In the genomic region with DNA sequence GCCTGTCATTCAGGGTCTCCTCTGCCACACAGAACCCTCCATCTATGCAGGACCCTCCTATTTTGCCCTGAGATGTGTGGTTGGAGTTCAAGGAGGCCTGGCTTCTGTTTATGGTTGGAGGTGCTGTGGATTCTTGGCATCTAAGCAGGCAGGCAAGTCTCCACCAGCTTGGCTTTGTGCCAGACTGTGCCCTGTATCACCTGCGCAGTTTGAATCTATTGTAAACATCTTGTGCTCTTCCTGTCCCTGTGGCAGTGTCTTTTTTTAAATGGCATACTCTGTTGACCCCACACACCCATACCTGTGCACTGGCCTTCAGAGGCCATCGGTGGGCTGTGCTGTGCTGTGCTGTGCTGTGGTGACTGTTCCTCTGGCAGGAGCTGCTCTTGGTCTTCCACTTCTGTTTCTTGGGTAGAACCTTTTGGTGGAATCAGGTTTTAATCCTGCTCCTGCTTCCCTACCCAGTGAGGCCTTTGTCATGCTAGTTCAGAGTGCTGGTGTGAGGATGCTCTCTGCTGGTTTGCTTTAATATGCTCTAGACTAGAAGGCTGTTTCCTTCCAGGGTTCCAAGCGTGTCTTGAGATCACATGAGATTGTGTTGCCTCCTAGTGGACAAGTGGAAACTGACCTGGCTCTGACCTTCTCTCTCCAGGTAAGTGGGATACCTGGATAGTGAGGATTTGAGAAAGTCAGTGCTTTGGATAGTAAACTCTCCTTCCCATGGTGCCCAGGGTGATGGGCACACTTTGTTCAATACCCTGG, we compare ENCODE assay signal across 9 mouse cellular contexts. TPM values are rescaled to one million over a fixed set of nuclear protein-coding genes. Genes with fewer than 3 reads are reported as not detected.
A peak's percentile ranks its signal among the peaks of the same experiment; 100 is the strongest.
DNase-seq lines count a peak whose midpoint lies in the region; ATAC-seq and TF ChIP-seq lines count a peak whose summit lies in the region.
"Had no signal": no experiment of that assay in that cellular context is flagged by ENCODE, and none has a peak within 500 bp of the region (broad histone marks: within the 10 kb centered on the region; RNA-seq: fewer than 3 reads in every experiment).

No protein-coding gene starts in this region.

- TF ChIP-seq CTCF in G1E (IDR thresholded peaks at IDR 0.05; ENCODE audit: low read depth, low read length) = 0 out of 2 replicates have a peak, but pooled peaks have one; percentile 9

- H3K27me3 ChIP-seq in G1E (ENCODE audit: insufficient read depth, low read length) = no peaks in the 10 kb centered on the region
- H3K27me3 ChIP-seq in splenic B cell, adult 2 months (ENCODE audit: control insufficient read depth, insufficient read depth, low read length, poor library complexity, severe bottlenecking) = no peaks in the 10 kb centered on the region
- H3K27me3 ChIP-seq: embryonic facial prominence, embryonic 12.5 days; neural tube, embryonic 13.5 days had no signal

- peaks cover 48% of the 10 kb centered on the region for H3K4me1 ChIP-seq in G1E (ENCODE audit: insufficient read depth, low read depth, low read length)

- no peak for ATAC-seq in G1E (ENCODE audit: extremely low read depth, insufficient number of reproducible peaks, low FRiP score, poor library complexity, severe bottlenecking)
- peak; percentile 82 for ATAC-seq in cerebellum, adult (ENCODE audit: insufficient number of reproducible peaks, low FRiP score, low TSS enrichment)

- peak; percentile 31 for DNase-seq in layer of hippocampus, adult 9-10 months (ENCODE audit: low spot score)
- DNase-seq in layer of hippocampus, postnatal 10 days (ENCODE audit: low spot score in 2 of 2) = no peak
- DNase-seq in G1E (ENCODE audit: low spot score) = no peak
- peak; percentile 71 for DNase-seq in kidney, postnatal 10 days
- peak; percentile 31 for DNase-seq in splenic B cell, adult 2 months (ENCODE audit: low read depth, low spot score)
- DNase-seq in ovary, postnatal 10 days (ENCODE audit: low spot score) = no peak

- peaks cover 71% of the 10 kb centered on the region for H3K36me3 ChIP-seq in G1E (replicated peaks)
- H3K36me3 ChIP-seq in splenic B cell, adult 2 months (ENCODE audit: control insufficient read depth, insufficient read depth, low read length, poor library complexity, severe bottlenecking) = no peaks in the 10 kb centered on the region

- no peak overlapping the region for H3K4me3 ChIP-seq in G1E (ENCODE audit: low read depth, low read length)
- H3K4me3 ChIP-seq: embryonic facial prominence, embryonic 12.5 days; neural tube, embryonic 13.5 days had no signal

- no peaks in the 10 kb centered on the region for H3K9me3 ChIP-seq in G1E (replicated peaks)
- H3K9me3 ChIP-seq: embryonic facial prominence, embryonic 12.5 days; neural tube, embryonic 13.5 days had no signal

RNA-seq across cellular contexts. Expression of a gene that starts 29.2 kb away (rescaled TPM):
- under 1 TPM; 0.45 to 0.64 TPM for total RNA-seq in layer of hippocampus, postnatal 10 days (2021)
- not detected in 2 replicates for total RNA-seq in G1E (2014; fragmentation: Nextera tagmentation)
- 0.17 and 0.38 TPM in 2 replicates for total RNA-seq in G1E (2017)
- not detected in 2 replicates for polyA plus RNA-seq in G1E (2012)
- polyA plus RNA-seq: neural tube, embryonic 13.5 days had no signal

RNA-seq across cellular contexts. Expression of a gene that starts 30.8 kb away (rescaled TPM):
- total RNA-seq in layer of hippocampus, postnatal 10 days (2021) = 100 to 1,000 TPM; 129 to 132 TPM
- 45.0 and 47.0 TPM in 2 replicates for total RNA-seq in G1E (2014; fragmentation: Nextera tagmentation)
- total RNA-seq in G1E (2017) = 17.0 and 18.3 TPM in 2 replicates
- polyA plus RNA-seq in G1E (2012) = 19.9 and 21.1 TPM in 2 replicates

RNA-seq across cellular contexts. Expression of a gene that starts 44.6 kb away (rescaled TPM):
- 10 to 100 TPM; 55.7 to 66.6 TPM for total RNA-seq in layer of hippocampus, postnatal 10 days (2021)
- total RNA-seq in G1E (2014; fragmentation: Nextera tagmentation) = 63.4 and 95.9 TPM in 2 replicates
- 76.4 and 77.1 TPM in 2 replicates for total RNA-seq in G1E (2017)
- 44.0 and 46.8 TPM in 2 replicates for polyA plus RNA-seq in G1E (2012)

RNA-seq across cellular contexts. Expression of a gene that starts 53.0 kb away (rescaled TPM):
- total RNA-seq in layer of hippocampus, postnatal 10 days (2021) = 10 to 100 TPM; 87.3 to 89.5 TPM
- 269 and 277 TPM in 2 replicates for total RNA-seq in G1E (2014; fragmentation: Nextera tagmentation)
- 38.3 and 48.5 TPM in 2 replicates for total RNA-seq in G1E (2017)
- polyA plus RNA-seq in G1E (2012) = 489 and 507 TPM in 2 replicates

Comparison
In these comparisons a context has a peak if more than half of its experiments do, and no peak if none do; other contexts are left out.
1. DNase-seq: peak in layer of hippocampus, adult 9-10 months (single experiment), kidney, postnatal 10 days (single experiment) and splenic B cell, adult 2 months (single experiment); none in layer of hippocampus, postnatal 10 days (0 of 2), G1E (single experiment) and ovary, postnatal 10 days (single experiment).